10 mouse cellular contexts compared by ENCODE assay signal in the genomic region with DNA sequence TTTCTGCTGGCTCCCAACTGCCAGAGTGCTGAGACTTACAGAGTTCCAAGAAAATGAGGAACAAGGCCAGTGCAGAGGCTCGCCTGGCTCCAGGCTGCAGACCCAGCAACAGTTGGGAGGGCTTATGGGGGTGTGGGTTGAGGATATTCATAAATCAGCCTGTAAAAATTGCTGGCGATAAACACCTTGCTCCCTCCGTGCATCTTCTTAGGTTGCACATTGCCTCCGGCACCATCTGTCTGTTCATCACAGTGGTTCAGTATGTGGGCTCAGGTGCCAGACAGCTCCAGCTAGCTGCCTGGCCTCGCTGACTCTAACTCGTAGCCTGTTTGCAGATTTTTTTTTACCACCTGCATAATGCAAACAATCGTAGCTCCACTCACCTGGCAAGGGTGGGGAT. TPM values are rescaled to one million over a fixed set of nuclear protein-coding genes. Genes with fewer than 3 reads are reported as not detected.
DNase-seq lines count a peak whose midpoint lies in the region; TF ChIP-seq lines count a peak whose summit lies in the region.
"Had no signal": no experiment of that assay in that cellular context is flagged by ENCODE, and none has a peak within 500 bp of the region (broad histone marks: within the 10 kb centered on the region; RNA-seq: fewer than 3 reads in every experiment).

No protein-coding gene starts in this region.

- no peak for TF ChIP-seq POLR2A in brain, embryonic 14.5 days (IDR thresholded peaks at IDR 0.05; ENCODE audit: borderline replicate concordance, extremely low read depth, insufficient read depth, insufficient read length, poor library complexity, severe bottlenecking)

- no peak for TF ChIP-seq CTCF in brain, embryonic 14.5 days (IDR thresholded peaks at IDR 0.05; ENCODE audit: borderline replicate concordance, extremely low read depth, insufficient read depth, insufficient read length)

- peak; percentile 70 for DNase-seq in layer of hippocampus, adult 9-11 months
- DNase-seq in layer of hippocampus, adult 8-10 months (ENCODE audit: low spot score in 2 of 2), result no peak
- peak; percentile 56 for DNase-seq in brain, embryonic 14.5 days (ENCODE audit: low read depth)
- DNase-seq in cerebellum, adult 18-20 months, result peak; percentile 47 to 63
- peak; percentile 57 to 89 for DNase-seq in left cerebral cortex, postnatal 25 days (ENCODE audit: low spot score in 2 of 2)
- DNase-seq in spleen, postnatal 10 days (ENCODE audit: low spot score in 2 of 2), result no peak
- no peak for DNase-seq in kidney, postnatal 10 days
- DNase-seq in urinary bladder, adult 18-20 months (ENCODE audit: low spot score in 2 of 2), result no peak
- DNase-seq: gastrocnemius, postnatal 10 days; kidney, adult 18-20 months had no signal

- intact Hi-C loops in left cerebral cortex, postnatal 25 days (cut with DNase I), result loop anchor here (5.0 to 10.0 kb wide), 3 partner anchors 75 to 182 kb away; no protein-coding TSS in a partner anchor

RNA-seq across cellular contexts. Expression of a gene that starts 13.4 kb away (rescaled TPM):
- 100 to 1,000 TPM; 143 to 198 (median 175) TPM for total RNA-seq in layer of hippocampus, adult 8-10 months (2022)
- polyA plus RNA-seq in brain, embryonic 14.5 days (2012; rRNA removed), result 99.6 and 102 TPM in 2 replicates
- total RNA-seq in left cerebral cortex, postnatal 25 days (2021), result 100 to 1,000 TPM; 102 to 108 TPM

Comparison
In these comparisons a context has a peak if more than half of its experiments do, and no peak if none do; other contexts are left out.
1. DNase-seq: peak in layer of hippocampus, adult 9-11 months (single experiment), brain, embryonic 14.5 days (single experiment), cerebellum, adult 18-20 months (2 of 2) and left cerebral cortex, postnatal 25 days (2 of 2); none in layer of hippocampus, adult 8-10 months (0 of 2), spleen, postnatal 10 days (0 of 2), kidney, postnatal 10 days (single experiment) and urinary bladder, adult 18-20 months (0 of 2).